Mouse (Mus musculus) brain, adult 2 months (tissue): ENCODE measurements at regions not wholly inside any gene's neighbourhood (a gene's known extent, or its start where the extent isn't known, plus 50 kb on each side); places are given as distances from the start of the nearest gene placed in this dataset.
A peak's percentile ranks its signal among the peaks of the same experiment; 100 is the strongest.

Source experiments
- DNase-seq: peaks from one replicate; pipeline ENCODE4 v3.0.0; 2011; ENCODE audit warnings: low read depth, low spot score

DNA sequence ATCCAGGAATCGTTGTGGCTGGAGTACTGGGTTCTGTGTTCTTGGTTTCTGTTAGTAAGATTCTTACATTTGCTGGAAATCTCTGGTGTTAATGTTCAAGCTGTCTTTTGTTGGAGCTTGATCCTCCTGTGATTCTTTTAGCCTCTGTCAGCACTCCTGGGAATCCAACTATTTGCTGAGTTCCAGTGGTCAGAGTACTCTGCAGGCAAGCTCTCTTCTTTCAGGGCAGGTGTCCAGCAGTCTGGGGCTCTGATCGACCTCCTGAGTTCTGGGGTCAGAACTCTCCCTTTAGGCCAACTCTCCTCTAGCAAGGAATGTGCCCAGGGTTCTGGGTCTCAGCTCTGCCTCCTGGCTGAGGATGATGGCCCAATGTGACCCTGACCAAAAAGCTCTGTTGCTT is 1857.2 kb upstream of the Pcdh17 start:
- no peak for DNase-seq

- DNase-seq = no peak
Measured at GRCm38 (mm10) chr14:82607631-82608030, 1835.7 kb upstream of the Pcdh17 start.

GRCm38 (mm10) chr14:82610726-82611125 is 1832.6 kb upstream of the Pcdh17 start:
- DNase-seq = peak; percentile 37
